Mouse (Mus musculus): ENCODE measurements around the gene Ankrd11. TPM values are rescaled to one million over a fixed set of nuclear protein-coding genes. Genes with fewer than 3 reads are reported as not detected.

Gene Ankrd11
- 88.0 and 120 TPM in 2 replicates for polyA plus RNA-seq (2012; rRNA removed)

DNA sequence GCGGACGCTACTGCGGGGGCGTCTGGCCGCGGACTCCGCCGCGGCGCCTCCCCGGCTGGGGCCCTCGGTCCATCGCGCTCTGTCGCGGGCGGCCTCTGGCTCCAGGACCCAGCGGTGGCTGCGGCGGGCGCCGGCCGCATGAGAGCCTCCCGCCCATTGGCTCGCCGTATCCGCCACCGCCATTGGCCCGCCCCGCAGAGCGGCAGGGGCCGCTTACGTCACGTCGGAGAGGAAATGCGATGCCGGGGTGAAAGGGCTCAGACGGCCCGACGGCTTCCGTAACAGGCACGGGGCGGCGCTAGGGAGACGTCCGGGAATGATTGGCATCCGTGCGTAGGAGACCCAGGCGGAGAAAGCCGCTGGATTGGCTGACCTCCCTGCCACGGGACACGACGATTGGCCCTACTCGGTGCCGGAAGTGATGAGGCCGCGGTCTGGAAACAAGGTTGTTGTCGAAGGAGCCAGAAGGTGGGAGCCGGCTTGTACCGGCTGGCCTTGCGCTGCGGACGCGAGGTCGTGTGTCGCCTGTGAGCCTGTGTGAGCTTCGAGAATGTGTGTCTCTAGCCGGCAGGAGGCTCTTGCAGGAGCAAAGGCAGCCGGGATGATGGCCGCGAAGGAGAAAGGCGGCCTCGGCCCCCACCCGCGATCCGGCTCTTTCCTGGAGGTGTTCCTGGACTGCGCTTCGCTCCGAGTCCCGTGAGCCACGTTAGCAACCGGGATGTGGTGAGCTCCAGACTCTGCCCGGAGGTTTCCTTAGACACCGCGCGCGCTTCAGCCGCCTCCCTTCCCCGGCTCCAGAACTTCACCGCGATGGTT, at the start of gene Ankrd11:
Gene Ankrd11, minus strand, starts transcription at position 120 of the 816 bp plus-strand sequence.

GRCm38 (mm10) chr8:123062721-123063120, 20.6 kb upstream of the Ankrd11 start, which contains the start of gene Spg7:
Gene Spg7, plus strand, starts transcription at chr8:123062942.

DNA sequence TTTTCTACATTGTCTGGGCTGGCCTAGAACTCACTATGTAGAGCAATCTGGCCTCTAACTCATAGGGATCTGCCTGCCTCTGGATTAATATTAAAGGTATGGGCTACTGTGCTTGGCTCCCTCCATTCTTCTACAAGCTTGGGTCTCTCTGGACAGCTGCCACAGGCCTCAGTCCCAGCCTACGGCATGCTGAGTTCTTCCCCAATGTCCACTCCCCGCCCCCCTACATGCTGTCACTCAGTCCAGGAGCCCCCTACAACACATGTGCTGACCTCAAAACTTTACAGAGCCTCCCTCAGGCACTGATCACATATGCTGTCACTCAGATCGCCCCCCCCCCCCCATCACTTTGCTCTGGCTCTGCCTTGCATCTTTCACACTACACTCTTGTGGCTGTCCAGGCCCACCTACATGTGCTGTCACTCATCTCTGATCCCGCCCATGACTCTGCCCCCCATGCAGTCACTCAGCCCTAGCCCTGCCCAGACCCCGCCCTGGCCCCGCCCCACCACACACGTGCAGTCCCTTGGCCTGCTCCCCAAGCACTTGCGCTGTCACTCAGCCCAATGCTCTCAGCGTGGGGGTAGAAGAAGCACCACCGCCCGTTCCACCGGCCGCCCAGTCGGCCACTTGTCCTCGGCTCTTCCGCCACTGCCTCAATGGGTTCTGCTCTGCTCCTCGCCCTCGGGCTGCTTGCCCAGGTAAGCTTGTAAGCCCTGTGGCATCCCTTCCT, 194.1 kb downstream of the Ankrd11 start, which contains the start of gene Cdh15:
Gene Cdh15, plus strand, starts transcription at position 138 of the 733 bp plus-strand sequence.

Other genes starting within 250 kb of the Ankrd11 start
- gene Cdh15, start 194.3 kb downstream of the Ankrd11 start, polyA plus RNA-seq (2012; rRNA removed), result 0.03 TPM in 1 of 2 replicates, not detected in the other
- gene Spg7, start 20.7 kb upstream of the Ankrd11 start, polyA plus RNA-seq (2012; rRNA removed), result 184 and 201 TPM in 2 replicates
- gene Rpl13, start 60.1 kb upstream of the Ankrd11 start, polyA plus RNA-seq (2012; rRNA removed), result 3,653 and 3,715 TPM in 2 replicates
- 0.56 and 0.69 TPM in 2 replicates for gene Cpne7, start 75.1 kb upstream of the Ankrd11 start, polyA plus RNA-seq (2012; rRNA removed)
- gene Sult5a1, start 116.0 kb upstream of the Ankrd11 start, polyA plus RNA-seq (2012; rRNA removed), result 0.56 and 1.5 TPM in 2 replicates
- gene Dpep1, start 144.0 kb upstream of the Ankrd11 start, polyA plus RNA-seq (2012; rRNA removed), result 437 and 476 TPM in 2 replicates
- gene Chmp1a, start 170.5 kb upstream of the Ankrd11 start, polyA plus RNA-seq (2012; rRNA removed), result 195 and 216 TPM in 2 replicates
- 0.26 and 0.49 TPM in 2 replicates for gene Spata33, start 170.6 kb upstream of the Ankrd11 start, polyA plus RNA-seq (2012; rRNA removed)
- gene Cdk10, start 182.6 kb upstream of the Ankrd11 start, polyA plus RNA-seq (2012; rRNA removed), result 48.9 and 49.5 TPM in 2 replicates
- gene Spata2l, start 194.0 kb upstream of the Ankrd11 start, polyA plus RNA-seq (2012; rRNA removed), result 19.5 and 20.9 TPM in 2 replicates
- 39.4 and 42.7 TPM in 2 replicates for gene Zfp276, start 211.9 kb upstream of the Ankrd11 start, polyA plus RNA-seq (2012; rRNA removed)
- gene Vps9d1, start 212.1 kb upstream of the Ankrd11 start, polyA plus RNA-seq (2012; rRNA removed), result 91.9 and 134 TPM in 2 replicates

Data from colon, adult 2 months (tissue).